Mouse (Mus musculus) CH12.LX (cell line): Measurements from ENCODE around the gene Apoc2. TPM values are rescaled to one million over a fixed set of nuclear protein-coding genes. Genes with fewer than 3 reads are reported as not detected.
A peak's percentile ranks its signal among the peaks of the same experiment; 100 is the strongest.

ENCODE experiments used
- DNase-seq: peaks from one replicate; pipeline ENCODE4 v3.0.0-alpha.2; 2013; ENCODE audit errors: extremely low read depth
- H3K27ac ChIP-seq: 2 replicates; pipeline ENCODE4 v1.5.1; 2012; ENCODE audit warnings: low read depth, mild to moderate bottlenecking, control low read depth, moderate library complexity; ENCODE audit not compliant: insufficient read depth
- H3K27me3 ChIP-seq: replicated peaks from 2 replicates; pipeline ENCODE3; 2012; ENCODE audit warnings: inconsistent platforms
- H3K36me3 ChIP-seq, 2 experiments: replicated peaks in 1 of 2; 2 replicates each; pipeline versions ENCODE3 to v1.6.1; 2012; ENCODE audit warnings: inconsistent platforms in 1 of 2, low read length in 1 of 2, mild to moderate bottlenecking in 1 of 2, mixed read lengths in 1 of 2, moderate library complexity in 1 of 2; ENCODE audit not compliant: control insufficient read depth in 1 of 2, insufficient read depth in 1 of 2
- H3K4me1 ChIP-seq, 2 experiments: 2 replicates each; pipeline ENCODE4 v1.6.1; 2012; ENCODE audit warnings: inconsistent platforms in 1 of 2, moderate library complexity in 1 of 2; ENCODE audit not compliant: insufficient read depth in 2 of 2, control insufficient read depth in 1 of 2
- H3K4me2 ChIP-seq: 2 replicates; pipeline ENCODE4 v1.6.1; 2012; ENCODE audit warnings: low read depth, mild to moderate bottlenecking, control low read depth; ENCODE audit not compliant: poor library complexity, insufficient read depth, severe bottlenecking
- H3K4me3 ChIP-seq, 3 experiments: fragments of 150-350 bp in 1 of 3; sonication (generic) in 1 of 3; replicated peaks in 1 of 3; 2 replicates each; pipeline versions ENCODE3 to v1.5.1; 2011 to 2012; ENCODE audit warnings: low read depth in 2 of 3, low read length in 2 of 3, mild to moderate bottlenecking in 2 of 3, moderate library complexity in 2 of 3, control low read depth in 1 of 3, improper control_type of control experiment in 1 of 3, inconsistent platforms in 1 of 3, mixed read lengths in 1 of 3; ENCODE audit not compliant: poor library complexity in 1 of 3
- H3K79me2 ChIP-seq: replicated peaks from 2 replicates; pipeline ENCODE4 v1.6.1; 2012; ENCODE audit warnings: mild to moderate bottlenecking, moderate library complexity; ENCODE audit not compliant: control insufficient read depth, poor library complexity, insufficient read depth, severe bottlenecking; ENCODE audit errors: extremely low read depth
- H3K9ac ChIP-seq: 2 replicates; pipeline ENCODE4 v1.6.1; 2012; ENCODE audit warnings: low read depth, mild to moderate bottlenecking, control low read depth, moderate library complexity; ENCODE audit not compliant: insufficient read depth
- H3K9me3 ChIP-seq: replicated peaks from 2 replicates; pipeline ENCODE3; 2012; ENCODE audit warnings: low read length, inconsistent platforms, mixed read lengths
- BHLHE40 ChIP-seq: IDR thresholded peaks from 2 replicates; pipeline ENCODE4 v1.6.1; 2011; ENCODE audit warnings: mild to moderate bottlenecking, low read depth, low read length, improper control_type of control experiment
- CHD1 ChIP-seq: IDR thresholded peaks from 2 replicates; pipeline ENCODE4 v1.6.1; 2012; ENCODE audit warnings: low read depth, low read length, improper control_type of control experiment, inconsistent platforms
- CHD2 ChIP-seq: IDR thresholded peaks from 2 replicates; pipeline ENCODE4 v1.6.1; 2011; ENCODE audit warnings: low read length, improper control_type of control experiment
- CTCF ChIP-seq, 2 experiments: IDR thresholded peaks in 1 of 2; conservative IDR thresholded peaks in 1 of 2; 2 replicates each; pipeline ENCODE4 v1.5.1; 2011 to 2012; ENCODE audit warnings: low read depth in 2 of 2, low read length in 2 of 2, improper control_type of control experiment in 1 of 2, inconsistent platforms in 1 of 2, mild to moderate bottlenecking in 1 of 2, moderate library complexity in 1 of 2
- ELF1 ChIP-seq: IDR thresholded peaks from 2 replicates; pipeline ENCODE4 v1.6.1; 2014; ENCODE audit warnings: low read depth, mild to moderate bottlenecking, inconsistent platforms, low read length, improper control_type of control experiment
- ETS1 ChIP-seq: conservative IDR thresholded peaks from 2 replicates; pipeline ENCODE4 v1.6.1; 2012; ENCODE audit warnings: low read depth, mild to moderate bottlenecking, inconsistent platforms, low read length, improper control_type of control experiment, moderate library complexity
- GABPA ChIP-seq: IDR thresholded peaks from 2 replicates; pipeline ENCODE4 v1.6.1; 2012; ENCODE audit warnings: low read depth, low read length, improper control_type of control experiment, inconsistent platforms; ENCODE audit not compliant: insufficient replicate concordance
- HCFC1 ChIP-seq: IDR thresholded peaks from 2 replicates; pipeline ENCODE4 v1.6.1; 2012; ENCODE audit warnings: low read depth, mild to moderate bottlenecking, inconsistent platforms, low read length, improper control_type of control experiment
- IRF4 ChIP-seq: IDR thresholded peaks from 2 replicates; pipeline ENCODE4 v1.6.1; 2014; ENCODE audit warnings: low read depth, mild to moderate bottlenecking, inconsistent platforms, low read length, improper control_type of control experiment
- JUND ChIP-seq: conservative IDR thresholded peaks from 2 replicates; pipeline ENCODE4 v1.6.1; 2011; ENCODE audit warnings: low read depth, low read length, improper control_type of control experiment
- MAX ChIP-seq: IDR thresholded peaks from 2 replicates; pipeline ENCODE4 v1.6.1; 2011; ENCODE audit warnings: low read length, improper control_type of control experiment
- MAZ ChIP-seq: IDR thresholded peaks from 2 replicates; pipeline ENCODE4 v1.6.1; 2012; ENCODE audit warnings: low read depth, mild to moderate bottlenecking, inconsistent platforms, low read length, improper control_type of control experiment, moderate library complexity
- MXI1 ChIP-seq: IDR thresholded peaks from 2 replicates; pipeline ENCODE4 v1.6.1; 2011; ENCODE audit warnings: mild to moderate bottlenecking, low read depth, low read length, improper control_type of control experiment
- NRF1 ChIP-seq: IDR thresholded peaks from 2 replicates; pipeline ENCODE4 v1.6.1; 2014; ENCODE audit warnings: low read depth, mild to moderate bottlenecking, inconsistent platforms, low read length, improper control_type of control experiment, moderate library complexity
- PAX5 ChIP-seq: IDR thresholded peaks from 2 replicates; pipeline ENCODE4 v1.6.1; 2012; ENCODE audit warnings: low read length, inconsistent platforms, mixed read lengths
- POLR2A ChIP-seq: IDR thresholded peaks from 2 replicates; pipeline ENCODE4 v1.6.1; 2011; ENCODE audit warnings: low read depth, mild to moderate bottlenecking, improper control_type of control experiment, low read length
- POLR2AphosphoS2 ChIP-seq: IDR thresholded peaks from 2 replicates; pipeline ENCODE4 v1.6.1; 2011; ENCODE audit warnings: low read depth, low read length, improper control_type of control experiment
- SIN3A ChIP-seq: IDR thresholded peaks from 2 replicates; pipeline ENCODE4 v1.6.1; 2012; ENCODE audit warnings: low read length, improper control_type of control experiment, inconsistent platforms
- SMC3 ChIP-seq: IDR thresholded peaks from 2 replicates; pipeline ENCODE4 v1.6.1; 2011; ENCODE audit warnings: low read depth, low read length, improper control_type of control experiment
- TBP ChIP-seq: conservative IDR thresholded peaks from 2 replicates; pipeline ENCODE4 v1.6.1; 2011; ENCODE audit warnings: low read depth, low read length, improper control_type of control experiment
- TCF12 ChIP-seq: IDR thresholded peaks from 2 replicates; pipeline ENCODE4 v1.6.1; 2014; ENCODE audit warnings: low read depth, mild to moderate bottlenecking, inconsistent platforms, low read length, improper control_type of control experiment
- UBTF ChIP-seq: IDR thresholded peaks from 2 replicates; pipeline ENCODE4 v1.6.1; 2012; ENCODE audit warnings: low read depth, mild to moderate bottlenecking, inconsistent platforms, low read length, improper control_type of control experiment, moderate library complexity
- ZC3H11A ChIP-seq: IDR thresholded peaks from 2 replicates; pipeline ENCODE4 v1.6.1; 2012; ENCODE audit warnings: low read depth, mild to moderate bottlenecking, inconsistent platforms, low read length, improper control_type of control experiment
- ZKSCAN1 ChIP-seq: IDR thresholded peaks from 2 replicates; pipeline ENCODE4 v1.6.1; 2012; ENCODE audit warnings: low read depth, inconsistent platforms, low read length, improper control_type of control experiment, borderline replicate concordance
- ZMIZ1 ChIP-seq: IDR thresholded peaks from 2 replicates; pipeline ENCODE4 v1.6.1; 2012; ENCODE audit warnings: low read depth, mild to moderate bottlenecking, inconsistent platforms, low read length, improper control_type of control experiment
- ZNF384 ChIP-seq: IDR thresholded peaks from 2 replicates; pipeline ENCODE4 v1.6.1; 2012; ENCODE audit warnings: low read depth, low read length, improper control_type of control experiment, inconsistent platforms
- dilution Hi-C: fragments of 300-500 bp; cut with MboI; formaldehyde crosslinking; loops from 2 replicates; pipeline ENCODE4 v1.14.3; 2020; ENCODE audit warnings: low sequenced_read_pairs; ENCODE audit not compliant: extremely low pct_unique_long_range_greater_than_20kb, extremely low pct_ligation_motif_present
- in situ Hi-C: fragments of 300-500 bp; cut with MboI; formaldehyde crosslinking; loops from 3 replicates; pipeline ENCODE4 v1.14.3; 2019; ENCODE audit warnings: low sequenced_read_pairs, low pct_ligation_motif_present, low pct_unique_long_range_greater_than_20kb, mixed read lengths
- polyA plus RNA-seq: library from polyadenylated mRNA; unstranded; fragments of >175 nt; gene quantifications from 2 replicates; pipeline ENCODE4 v1.2.1, GENCODE M21; 2012; ENCODE audit warnings: low read depth; ENCODE audit not compliant: insufficient read length
- total RNA-seq, 2 experiments: library from RNA; depleted of rRNA; stranded (reverse); fragments of 300-350 nt in 1 of 2; fragments of >200 nt in 1 of 2; gene quantifications; 2 replicates each; pipeline ENCODE4 v1.2.3; 2012 to 2014

Apoc2 gene
- total and polyA plus RNA-seq, 3 experiments: not detected

GRCm38 (mm10) chr7:19629361-19629734, 48.4 kb downstream of the Apoc2 start, which contains the start of gene Relb (continued):
- TF ChIP-seq JUND: no peak
- TF ChIP-seq SIN3A: no peak; the same call in none of the 2 replicates
- TF ChIP-seq CTCF (conservative IDR thresholded peaks at IDR 0.05 in 1 of 2, IDR thresholded peaks at IDR 0.05 in 1 of 2; ENCODE audit: low read depth in 2 of 2, low read length in 2 of 2): no peak
- TF ChIP-seq PAX5: no peak
- peak; percentile 69 for TF ChIP-seq CHD2
- TF ChIP-seq ETS1: no peak
- TF ChIP-seq, all 38 proteins: peak for 14

GRCm38 (mm10) chr7:19628536-19629360, 49.0 kb downstream of the Apoc2 start:
- peak; percentile 100 for DNase-seq
- H3K79me2 ChIP-seq: peaks cover 5% of the 10 kb centered on the region; the same call in 1 of the 2 replicates
- peaks cover 11 to 45% of the 10 kb centered on the region in 2 experiments for H3K4me1 ChIP-seq
- H3K4me3 ChIP-seq: peak overlapping the region; percentile 59 to 91 (median 73)
- H3K36me3 ChIP-seq: peaks cover 27 to 58% of the 10 kb centered on the region in 2 experiments
- in situ Hi-C loops: no loop called here
- no peaks in the 10 kb centered on the region for H3K9me3 ChIP-seq
- H3K27me3 ChIP-seq: no peaks in the 10 kb centered on the region
- H3K9ac ChIP-seq: peak overlapping the region; percentile 77
- TF ChIP-seq HCFC1: no peak; the same call in 1 of the 2 replicates
- TF ChIP-seq POLR2AphosphoS2: no peak
- peak; percentile 78 for TF ChIP-seq TBP
- 0 out of 2 replicates have a peak, but pooled peaks have one; percentile 39 for TF ChIP-seq MXI1
- no peak for TF ChIP-seq JUND
- TF ChIP-seq UBTF: peak; percentile 82
- no peak for TF ChIP-seq BHLHE40
- no peak for TF ChIP-seq CTCF (conservative IDR thresholded peaks at IDR 0.05 in 1 of 2, IDR thresholded peaks at IDR 0.05 in 1 of 2; ENCODE audit: low read depth in 2 of 2, low read length in 2 of 2)
- peak; percentile 63; the same call in 1 of the 2 replicates for TF ChIP-seq ZMIZ1
- TF ChIP-seq TCF12: peak; percentile 94
- TF ChIP-seq MAZ: peak; percentile 70; the same call in 1 of the 2 replicates
- TF ChIP-seq ZKSCAN1: no peak
- no peak for TF ChIP-seq MAX
- TF ChIP-seq SIN3A: peak; percentile 35
- peak; percentile 64 for TF ChIP-seq POLR2A
- peak; percentile 90 for TF ChIP-seq ELF1
- peak; percentile 58; the same call in 1 of the 2 replicates for TF ChIP-seq CHD1
- 0 out of 2 replicates have a peak, but pooled peaks have one; percentile 39 for TF ChIP-seq NRF1
- TF ChIP-seq IRF4: no peak
- no peak for TF ChIP-seq ZC3H11A
- no peak for TF ChIP-seq GABPA
- TF ChIP-seq SMC3: no peak
- 0 out of 2 replicates have a peak, but pooled peaks have one; percentile 13 for TF ChIP-seq ZNF384
- H3K4me2 ChIP-seq: no peak overlapping the region; the same call in 1 of the 2 replicates
- dilution Hi-C loops: no loop called here
- H3K27ac ChIP-seq: peak overlapping the region; percentile 96
